Mouse (Mus musculus): ENCODE measurements around the gene Fjx1.
A peak's percentile ranks its signal among the peaks of the same experiment; 100 is the strongest.

Gene Fjx1

DNA sequence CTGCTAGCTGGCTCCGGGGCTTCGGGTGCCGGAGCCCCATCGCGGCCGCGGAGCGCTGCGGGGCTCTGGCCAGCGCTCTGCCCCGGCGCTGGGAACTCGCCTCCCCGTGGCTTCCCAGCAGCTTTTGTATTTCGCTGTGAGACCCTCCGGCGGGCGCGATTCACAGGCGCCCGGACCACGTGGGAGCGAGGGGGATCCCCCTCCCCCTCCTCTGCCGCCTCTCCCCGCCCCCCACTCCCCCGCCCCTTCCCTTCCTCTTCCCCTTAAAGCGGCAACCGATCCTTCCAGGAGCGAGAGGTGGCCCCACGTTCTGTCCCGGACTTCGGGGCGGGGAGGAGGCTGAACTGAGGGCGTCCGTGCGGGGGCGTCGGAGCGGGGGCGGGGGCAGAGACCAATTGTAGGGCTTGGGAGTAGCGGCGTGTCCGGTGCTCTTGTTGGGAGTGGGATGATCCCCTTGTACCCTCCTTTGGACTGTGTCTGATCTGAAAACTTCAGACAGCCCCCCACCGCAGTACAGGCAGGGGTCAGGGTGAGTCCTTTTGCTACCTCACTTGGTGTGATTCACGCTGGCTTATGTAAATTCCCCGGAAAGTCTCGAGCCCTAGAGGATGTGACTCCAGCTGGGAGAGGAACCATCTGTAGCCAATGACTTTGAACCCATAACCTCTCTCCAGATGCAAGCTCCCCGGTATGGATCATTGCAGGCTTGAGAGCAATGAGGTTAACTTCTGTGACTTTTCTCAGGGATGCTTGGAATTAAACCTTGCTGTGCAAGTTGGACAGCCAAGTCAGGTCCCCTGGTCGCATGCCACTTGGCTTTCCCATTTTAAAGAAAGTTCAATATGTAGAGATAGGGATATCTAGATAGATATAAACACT lies at the start of gene Fjx1:
Gene Fjx1 (minus strand): TSS at position 829 of the 879 bp plus-strand sequence.
- DNase-seq, result peak; percentile 35

- DNase-seq, result no peak
Observed at GRCm38 (mm10) chr2:102500001-102500689, 47.8 kb upstream of the Fjx1 start.

DNA sequence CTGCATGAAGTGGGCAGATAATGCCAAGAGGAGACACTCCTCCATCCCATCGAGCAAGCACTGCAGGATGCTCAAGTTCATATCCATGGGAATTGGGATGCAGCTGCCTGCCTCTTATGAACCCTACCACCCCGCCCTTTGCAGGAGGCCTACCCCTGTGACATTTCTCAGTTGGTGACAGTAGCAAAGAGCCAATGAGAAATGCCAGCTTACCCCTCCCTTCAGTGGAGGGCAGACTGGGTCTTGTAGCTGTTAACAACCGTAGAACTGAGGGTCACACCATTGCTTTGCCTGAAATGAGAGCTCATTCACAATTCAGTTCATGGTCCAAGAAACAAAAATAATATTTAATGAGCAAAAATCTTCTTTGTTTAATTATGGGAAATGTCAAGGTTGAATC lies 28.4 kb upstream of the Fjx1 start:
- DNase-seq, result no peak

- no peak for DNase-seq
Observed at GRCm38 (mm10) chr2:102476101-102476500, 23.8 kb upstream of the Fjx1 start.

- DNase-seq, result no peak
Observed at GRCm38 (mm10) chr2:102468645-102469044, 16.3 kb upstream of the Fjx1 start.

DNA sequence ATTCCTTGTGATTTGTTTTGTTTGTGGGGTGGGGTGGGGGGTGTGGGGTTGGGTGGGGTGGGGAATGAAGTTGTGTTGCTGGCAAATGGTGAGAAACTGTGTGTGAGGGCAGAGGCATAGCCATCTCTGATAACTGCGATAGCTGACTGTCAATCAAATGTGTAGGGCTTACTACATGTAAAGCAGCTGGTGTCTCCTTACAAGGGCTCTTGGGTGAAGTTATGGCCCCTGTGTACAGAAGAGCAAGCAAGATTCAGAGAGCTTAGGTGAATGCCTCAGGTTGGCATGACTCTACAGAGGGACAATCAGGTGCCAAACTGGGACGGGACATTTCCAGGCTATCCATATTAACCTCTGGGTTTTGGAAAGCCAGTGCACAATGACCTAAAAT lies 12.0 kb upstream of the Fjx1 start:
- DNase-seq, result no peak

DNA sequence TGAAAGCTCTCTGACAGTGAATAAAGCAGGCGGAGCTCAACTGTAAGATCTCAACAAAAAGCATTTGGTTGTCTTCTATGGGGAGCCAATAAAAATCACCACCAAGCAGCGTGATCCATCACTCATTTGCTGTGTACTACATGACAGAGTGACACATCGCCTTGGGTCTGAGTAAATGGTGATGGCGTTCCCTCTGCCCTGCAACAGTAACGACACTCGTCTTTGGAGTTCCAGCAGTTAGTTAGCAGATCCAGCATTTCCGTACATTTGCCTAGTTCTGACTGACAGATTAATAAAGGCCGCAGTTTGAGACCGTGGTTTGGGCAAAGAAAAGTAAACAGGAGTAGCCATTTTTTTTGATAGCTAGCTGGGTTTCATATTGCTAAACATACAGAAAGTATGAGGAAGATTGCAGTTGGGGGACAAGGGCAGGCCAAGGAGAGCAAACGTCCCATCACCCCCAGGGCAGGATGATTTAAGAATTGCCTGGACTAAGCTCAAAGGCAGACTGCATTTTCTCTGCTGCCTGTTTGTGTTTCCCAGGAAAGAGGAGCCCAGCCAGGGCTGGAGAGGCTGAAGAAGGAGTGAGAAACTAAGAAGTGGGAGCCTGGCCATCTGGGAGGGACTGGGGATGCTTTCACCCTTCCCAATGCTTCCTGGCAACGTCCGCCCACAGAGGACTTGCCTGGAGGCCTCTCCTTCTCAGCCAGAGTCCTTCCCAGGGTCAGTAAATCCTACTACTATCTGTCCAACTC lies 11.5 kb upstream of the Fjx1 start:
- peak; percentile 49 for DNase-seq

DNA sequence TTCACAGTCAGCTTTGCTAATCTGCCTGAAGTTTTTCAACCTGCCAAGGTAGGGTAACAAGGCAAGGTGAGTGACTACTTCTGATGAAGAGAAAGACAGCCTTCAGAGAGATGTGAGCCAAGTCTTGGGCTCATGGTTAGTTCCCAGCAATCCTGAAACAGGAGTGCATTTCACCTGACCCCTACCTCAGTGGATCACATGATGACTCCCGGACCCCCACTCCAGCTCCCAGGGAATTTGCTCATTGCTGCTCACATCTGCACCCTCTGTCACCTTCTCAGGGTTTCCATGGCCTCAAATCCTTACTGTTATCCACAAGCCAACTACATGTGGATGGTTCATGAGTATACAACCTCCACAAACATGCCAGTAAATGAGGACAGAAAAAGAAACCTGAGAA lies 9.2 kb upstream of the Fjx1 start:
- no peak for DNase-seq

- DNase-seq, result no peak
Observed at GRCm38 (mm10) chr2:102455126-102455525, 2.8 kb upstream of the Fjx1 start.

- no peak for DNase-seq
Observed at GRCm38 (mm10) chr2:102453447-102453846, 1.1 kb upstream of the Fjx1 start.

GRCm38 (mm10) chr2:102450761-102451670 lies 1.3 kb downstream of the Fjx1 start:
- DNase-seq, result peak; percentile 17

GRCm38 (mm10) chr2:102450248-102450760 lies 2.0 kb downstream of the Fjx1 start:
- peak; percentile 50 for DNase-seq

- no peak for DNase-seq
Observed at GRCm38 (mm10) chr2:102449630-102450247, 2.6 kb downstream of the Fjx1 start.

- DNase-seq, result no peak
Observed at GRCm38 (mm10) chr2:102449056-102449455, 3.2 kb downstream of the Fjx1 start.

GRCm38 (mm10) chr2:102447831-102448230 lies 4.5 kb downstream of the Fjx1 start:
- DNase-seq, result no peak

- DNase-seq, result no peak
Observed at GRCm38 (mm10) chr2:102446851-102447250, 5.4 kb downstream of the Fjx1 start.

- no peak for DNase-seq
Observed at GRCm38 (mm10) chr2:102437357-102438030, 14.8 kb downstream of the Fjx1 start.

GRCm38 (mm10) chr2:102433879-102434278 lies 18.4 kb downstream of the Fjx1 start:
- DNase-seq, result no peak

DNA sequence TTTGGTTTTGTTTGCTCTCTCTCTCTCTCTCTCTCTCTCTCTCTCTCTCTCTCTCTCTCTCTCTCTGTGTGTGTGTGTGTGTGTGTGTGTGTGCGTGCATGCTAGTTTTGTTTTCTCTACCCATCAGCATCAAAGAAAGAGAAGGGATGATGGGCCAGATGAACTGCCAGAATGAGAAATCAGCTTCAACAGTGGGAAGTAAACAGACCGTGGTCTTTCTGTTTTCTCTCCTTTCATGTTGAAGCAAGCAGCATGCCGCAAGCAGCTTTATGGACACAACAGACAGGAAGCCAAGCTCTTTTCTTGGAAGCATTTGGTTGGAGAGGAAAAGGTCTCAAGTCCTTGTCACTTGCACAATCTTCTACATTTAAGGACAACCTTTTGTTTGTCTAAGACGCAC lies 21.2 kb downstream of the Fjx1 start:
- no peak for DNase-seq

DNA sequence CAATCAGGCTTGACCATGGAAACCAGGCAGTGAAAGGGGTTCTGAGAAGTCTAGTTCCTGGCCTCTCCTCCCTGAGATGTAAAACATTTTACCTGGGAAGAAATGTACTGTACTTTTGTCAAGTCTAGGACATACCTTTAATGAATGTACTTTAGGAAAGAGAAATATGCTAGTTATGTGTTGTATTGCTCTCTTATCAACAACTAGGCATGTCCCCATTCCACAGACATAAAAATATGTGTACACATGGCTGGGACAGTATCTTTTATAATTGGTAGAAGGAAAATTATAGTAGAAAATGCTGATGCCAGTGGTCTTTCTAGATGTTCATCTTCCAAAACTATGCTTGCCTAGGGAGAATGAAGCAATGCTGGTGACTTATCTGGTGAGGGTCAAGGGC lies 24.3 kb downstream of the Fjx1 start:
- DNase-seq, result no peak

GRCm38 (mm10) chr2:102426434-102426833 lies 25.9 kb downstream of the Fjx1 start:
- DNase-seq, result no peak

Measured in layer of hippocampus, adult 9-11 months (tissue).